Mouse (Mus musculus): ENCODE data around the gene Btla. TPM values are rescaled to one million over a fixed set of nuclear protein-coding genes. Genes with fewer than 3 reads are reported as not detected.

Btla gene
- polyA plus RNA-seq, 1 experiment from 2014 or later, result 0.27 TPM

DNA sequence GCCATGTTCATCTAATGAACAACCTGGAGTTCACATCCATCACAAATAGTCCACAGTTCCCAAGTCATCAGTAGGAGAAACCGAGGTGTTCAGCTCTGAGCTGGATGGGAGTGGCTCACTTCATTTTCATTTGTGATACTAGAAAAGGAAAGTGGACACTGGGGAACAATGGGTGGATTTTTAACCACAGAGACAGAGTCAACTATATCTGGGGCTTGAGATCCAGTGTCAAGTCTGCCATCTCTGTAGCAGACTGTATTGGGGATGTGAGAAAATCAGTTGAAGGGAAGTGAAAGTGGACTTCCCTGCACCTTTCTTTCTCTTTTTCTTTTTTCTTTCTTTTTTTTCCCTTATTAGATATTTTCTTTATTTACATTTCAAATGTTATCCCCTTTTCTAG is 2.9 kb downstream of the Btla start:
- 55% methylated on average over 1 of the region's 1 CpGs for WGBS (ENCODE audit: insufficient replicate concordance)
- no peaks in the 10 kb centered on the region for H3K36me3 ChIP-seq
- H3K4me2 ChIP-seq, result no peak overlapping the region
- no peaks in the 10 kb centered on the region for H3K9me3 ChIP-seq (replicated peaks)
- DNase-seq (no peak), ATAC-seq (ENCODE audit: low read depth) (no peak)
- H3K9ac ChIP-seq, result no peak overlapping the region
- H3K27me3 ChIP-seq, result no peaks in the 10 kb centered on the region
- H3K4me3 ChIP-seq (replicated peaks), result no peak overlapping the region
- H3K4me1 ChIP-seq (replicated peaks), result no peaks in the 10 kb centered on the region
- no peak overlapping the region for H3K27ac ChIP-seq

DNA sequence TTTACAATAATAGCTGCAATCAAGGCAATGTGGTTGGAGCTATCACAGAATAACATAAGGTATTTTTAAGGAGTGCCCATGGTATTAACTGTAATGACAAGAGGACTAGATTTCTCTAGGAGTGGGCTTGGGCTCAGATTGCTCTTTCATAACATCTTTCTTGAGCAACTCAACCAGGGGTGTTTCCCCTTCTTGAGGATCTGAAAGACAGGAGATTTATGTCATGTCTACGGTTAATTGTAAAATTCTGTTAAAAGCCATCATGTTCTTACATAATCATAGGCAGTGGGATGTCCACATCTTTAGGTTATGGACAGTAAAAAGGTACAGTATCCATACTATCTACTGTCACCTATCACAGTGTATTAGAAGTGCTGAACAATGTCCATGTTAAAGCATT is 7.2 kb downstream of the Btla start:
- Histone ChIP-seq H3K4me1 (replicated peaks) (no peaks in the 10 kb centered on the region), H3K4me3 (replicated peaks) (no peak overlapping the region), H3K36me3 (no peaks in the 10 kb centered on the region), H3K4me2 (no peak overlapping the region), H3K9me3 (replicated peaks) (no peaks in the 10 kb centered on the region), H3K9ac (no peak overlapping the region), H3K27me3 (no peaks in the 10 kb centered on the region), H3K27ac (no peak overlapping the region)
- ATAC-seq (ENCODE audit: low read depth) (no peak), DNase-seq (no peak)
- WGBS (ENCODE audit: insufficient replicate concordance), result 58% methylated on average over 1 of the region's 1 CpGs

DNA sequence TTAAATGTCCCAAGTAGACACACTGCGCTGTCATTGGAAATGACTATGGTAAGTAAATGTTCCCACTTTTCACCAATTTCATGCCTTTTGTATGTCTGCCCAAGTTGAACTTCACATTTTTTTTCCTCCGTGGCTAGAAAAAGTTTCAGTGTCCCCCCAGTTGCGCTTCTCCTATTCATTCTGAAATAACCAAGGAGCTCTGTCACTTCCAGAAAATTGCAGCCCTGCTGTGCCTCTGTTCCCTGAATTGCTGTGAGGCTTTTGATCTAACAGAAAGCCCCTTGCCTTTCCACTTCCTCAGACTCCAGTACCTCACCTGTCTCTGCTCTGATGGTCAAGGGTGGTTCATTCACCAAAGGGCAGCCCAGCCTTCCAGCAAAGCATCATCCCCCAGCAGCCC is 8.9 kb downstream of the Btla start:
- no peaks in the 10 kb centered on the region for H3K36me3 ChIP-seq
- no peak overlapping the region for H3K27ac ChIP-seq
- no peak overlapping the region for H3K9ac ChIP-seq
- no peaks in the 10 kb centered on the region for H3K9me3 ChIP-seq (replicated peaks)
- H3K4me1 ChIP-seq (replicated peaks), result no peaks in the 10 kb centered on the region
- ATAC-seq (ENCODE audit: low read depth), result no peak
- H3K27me3 ChIP-seq, result no peaks in the 10 kb centered on the region
- H3K4me2 ChIP-seq, result no peak overlapping the region
- DNase-seq, result no peak
- WGBS (ENCODE audit: insufficient replicate concordance), result 56% methylated on average over 3 of the region's 3 CpGs
- H3K4me3 ChIP-seq (replicated peaks), result no peak overlapping the region

DNA sequence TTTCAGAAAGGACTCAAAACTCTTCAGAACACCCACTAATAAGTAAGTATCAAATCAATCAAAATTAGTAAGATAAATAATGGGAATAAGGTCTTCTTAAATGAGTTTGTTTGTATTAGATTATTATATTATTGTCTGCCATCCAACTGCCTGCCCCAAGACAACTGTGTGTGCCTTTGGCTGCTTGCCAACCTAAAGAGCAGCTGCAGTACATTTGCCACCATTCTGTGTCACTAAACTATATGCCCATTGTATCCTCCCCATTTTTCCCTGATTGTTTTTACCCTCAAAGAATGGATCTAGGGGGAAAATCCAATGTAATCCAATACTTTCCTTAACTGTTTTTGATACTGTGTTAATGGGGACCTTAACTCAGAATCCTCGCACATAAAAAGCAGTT is 18.6 kb downstream of the Btla start:
- no peak for ATAC-seq (ENCODE audit: low read depth)
- Histone ChIP-seq H3K36me3 (no peaks in the 10 kb centered on the region), H3K9me3 (replicated peaks) (no peaks in the 10 kb centered on the region), H3K4me1 (replicated peaks) (no peaks in the 10 kb centered on the region), H3K4me3 (replicated peaks) (no peak overlapping the region), H3K27me3 (no peaks in the 10 kb centered on the region), H3K27ac (no peak overlapping the region), H3K4me2 (no peak overlapping the region), H3K9ac (no peak overlapping the region)
- no peak for DNase-seq
- 60% methylated on average over 1 of the region's 1 CpGs for WGBS (ENCODE audit: insufficient replicate concordance)

DNA sequence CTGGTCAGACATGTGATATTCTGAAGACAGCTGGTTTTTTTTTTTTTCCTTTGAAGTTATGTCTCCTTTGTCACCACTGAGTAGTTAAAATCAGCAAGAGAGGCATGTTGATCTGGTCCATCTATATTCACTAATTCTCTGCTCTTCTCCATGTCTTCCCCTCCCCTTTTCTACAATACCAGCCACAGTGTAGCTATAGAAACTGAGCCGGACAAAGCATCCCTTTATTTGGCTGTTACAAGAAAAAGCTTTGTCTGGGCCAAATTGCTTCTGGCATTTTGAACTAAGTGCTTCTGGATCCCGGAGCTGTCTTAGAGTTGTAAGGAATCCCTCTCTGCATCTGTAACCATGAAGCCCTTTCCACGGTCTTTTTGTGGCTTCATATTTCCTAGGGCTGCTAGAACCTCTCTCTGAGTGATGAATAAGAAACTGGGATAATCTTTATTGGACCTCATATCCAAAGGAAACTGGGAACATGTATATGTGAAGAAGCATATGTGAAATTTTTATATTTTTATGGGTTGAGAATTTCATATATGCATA is 20.9 kb downstream of the Btla start:
- Histone ChIP-seq H3K4me3 (replicated peaks) (no peak overlapping the region), H3K4me2 (no peak overlapping the region), H3K27ac (no peak overlapping the region), H3K9me3 (replicated peaks) (no peaks in the 10 kb centered on the region), H3K36me3 (no peaks in the 10 kb centered on the region), H3K9ac (no peak overlapping the region), H3K27me3 (no peaks in the 10 kb centered on the region), H3K4me1 (replicated peaks) (no peaks in the 10 kb centered on the region)
- DNase-seq (no peak), ATAC-seq (ENCODE audit: low read depth) (no peak)
- 64% methylated on average over 3 of the region's 3 CpGs for WGBS (ENCODE audit: insufficient replicate concordance)

DNA sequence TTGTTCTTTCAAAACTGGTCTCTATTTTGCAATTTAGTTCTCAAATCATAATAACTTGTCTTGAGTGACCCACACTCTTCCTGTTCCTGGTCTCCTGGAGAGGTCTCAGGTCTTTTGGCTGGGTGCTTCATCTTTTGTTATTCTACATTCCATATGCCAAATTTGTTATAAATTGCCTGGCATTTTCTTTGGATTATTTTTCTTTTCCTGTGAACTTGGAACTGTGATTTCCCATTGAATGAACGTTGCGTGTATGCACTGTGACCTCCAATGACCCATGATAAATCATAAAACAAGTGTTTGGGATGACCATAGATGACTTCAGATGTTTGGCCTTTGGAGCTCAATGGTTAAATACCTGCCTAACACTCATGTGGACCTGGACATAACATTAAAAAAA is 25.6 kb downstream of the Btla start:
- Histone ChIP-seq H3K9me3 (replicated peaks) (no peaks in the 10 kb centered on the region), H3K4me2 (no peak overlapping the region), H3K27me3 (no peaks in the 10 kb centered on the region), H3K4me1 (replicated peaks) (no peaks in the 10 kb centered on the region), H3K36me3 (no peaks in the 10 kb centered on the region), H3K9ac (no peak overlapping the region), H3K4me3 (replicated peaks) (no peak overlapping the region), H3K27ac (no peak overlapping the region)
- ATAC-seq (ENCODE audit: low read depth) (no peak), DNase-seq (no peak)
- WGBS (ENCODE audit: insufficient replicate concordance), result 73% methylated on average over 2 of the region's 2 CpGs

DNA sequence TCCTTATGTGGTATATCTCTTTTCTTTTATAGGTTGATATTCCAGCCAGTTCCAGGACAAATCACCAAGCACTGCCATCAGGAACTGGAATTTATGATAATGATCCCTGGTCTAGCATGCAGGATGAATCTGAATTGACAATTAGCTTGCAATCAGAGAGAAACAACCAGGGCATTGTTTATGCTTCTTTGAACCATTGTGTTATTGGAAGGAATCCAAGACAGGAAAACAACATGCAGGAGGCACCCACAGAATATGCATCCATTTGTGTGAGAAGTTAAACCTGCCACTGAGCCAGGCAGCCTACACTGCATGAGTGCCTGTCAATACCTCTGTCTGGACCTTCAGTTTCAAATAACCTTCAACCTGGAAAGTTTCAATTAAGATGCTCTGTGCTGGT is 26.2 kb downstream of the Btla start:
- H3K9ac ChIP-seq, result no peak overlapping the region
- H3K9me3 ChIP-seq (replicated peaks), result no peaks in the 10 kb centered on the region
- H3K4me1 ChIP-seq (replicated peaks), result no peaks in the 10 kb centered on the region
- no peaks in the 10 kb centered on the region for H3K36me3 ChIP-seq
- no peak overlapping the region for H3K4me3 ChIP-seq (replicated peaks)
- no peaks in the 10 kb centered on the region for H3K27me3 ChIP-seq
- H3K27ac ChIP-seq, result no peak overlapping the region
- no peak for DNase-seq
- no peak for ATAC-seq (ENCODE audit: low read depth)
- no peak overlapping the region for H3K4me2 ChIP-seq

DNA sequence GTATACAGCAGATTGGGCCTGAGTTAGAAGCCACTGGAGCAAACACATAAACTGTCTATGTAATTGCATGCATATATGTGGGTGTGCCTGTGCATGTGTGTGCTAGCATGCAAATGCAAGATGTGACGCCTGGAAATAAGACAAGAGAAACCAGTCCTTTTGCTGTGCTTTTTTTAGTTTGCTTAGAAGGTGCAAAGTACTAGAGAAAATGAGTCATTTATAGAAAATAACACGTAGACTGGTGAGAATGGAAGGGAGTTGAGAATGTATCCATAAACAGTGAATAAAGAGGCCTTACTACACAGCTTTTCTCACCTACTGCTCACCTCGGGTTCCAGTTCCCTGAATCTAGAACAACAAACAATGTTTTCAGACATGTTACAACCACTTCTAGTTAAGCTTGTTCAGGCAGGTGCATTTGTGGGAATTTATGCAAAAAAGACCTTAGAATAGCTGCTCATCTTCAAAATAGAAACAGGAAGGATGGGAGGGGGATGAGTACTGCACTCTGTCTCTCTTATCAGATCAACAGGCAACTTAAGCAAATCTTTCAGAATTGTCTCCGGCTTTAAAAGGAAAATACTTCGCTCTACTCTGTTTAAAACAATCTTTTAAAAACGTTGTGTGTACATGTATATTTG is 27.8 kb downstream of the Btla start:
- H3K4me3 ChIP-seq (replicated peaks), result no peak overlapping the region
- no peak overlapping the region for H3K4me2 ChIP-seq
- 41% methylated on average over 6 of the region's 6 CpGs for WGBS (ENCODE audit: insufficient replicate concordance)
- ATAC-seq (ENCODE audit: low read depth) (no peak), DNase-seq (no peak)
- H3K4me1 ChIP-seq (replicated peaks), result no peaks in the 10 kb centered on the region
- no peaks in the 10 kb centered on the region for H3K9me3 ChIP-seq (replicated peaks)
- no peaks in the 10 kb centered on the region for H3K27me3 ChIP-seq
- no peaks in the 10 kb centered on the region for H3K36me3 ChIP-seq
- no peak overlapping the region for H3K27ac ChIP-seq
- no peak overlapping the region for H3K9ac ChIP-seq

DNA sequence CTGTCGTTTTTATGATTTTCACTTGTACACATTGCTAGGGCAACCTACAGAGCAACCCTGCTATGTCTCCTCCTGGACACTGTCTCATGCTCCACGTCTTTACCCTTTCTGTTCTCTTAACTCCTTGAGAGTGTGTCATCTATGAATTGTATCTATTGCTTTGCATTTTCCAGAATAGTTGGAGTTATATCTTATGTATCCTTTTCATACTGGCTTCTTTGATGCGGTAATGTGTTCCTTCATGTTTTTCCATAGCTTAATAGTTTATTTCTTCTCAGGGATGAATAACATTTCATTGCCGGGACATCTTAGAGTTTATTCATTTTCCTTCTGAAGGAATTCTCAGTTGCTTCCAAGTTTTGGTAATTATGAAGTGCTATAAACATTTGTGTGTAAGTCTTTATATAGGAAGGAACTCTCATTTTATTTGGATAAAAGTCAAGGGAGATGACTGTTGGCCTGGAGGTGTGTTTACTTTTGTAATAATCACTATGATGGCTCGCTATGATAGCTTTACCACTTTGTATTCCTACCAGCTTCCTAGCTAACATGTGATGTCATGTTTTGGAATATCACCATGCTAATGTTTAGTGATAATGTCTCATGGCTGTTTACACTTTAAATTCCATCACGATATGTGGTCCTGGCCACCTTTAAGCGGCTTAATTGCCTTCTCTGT is 31.2 kb downstream of the Btla start:
- H3K27ac ChIP-seq, result no peak overlapping the region
- H3K4me1 ChIP-seq (replicated peaks), result no peaks in the 10 kb centered on the region
- ATAC-seq (ENCODE audit: low read depth) (no peak), DNase-seq (no peak)
- 72% methylated on average over 7 of the region's 7 CpGs for WGBS (ENCODE audit: insufficient replicate concordance)
- H3K4me2 ChIP-seq, result no peak overlapping the region
- H3K27me3 ChIP-seq, result no peaks in the 10 kb centered on the region
- no peaks in the 10 kb centered on the region for H3K9me3 ChIP-seq (replicated peaks)
- H3K4me3 ChIP-seq (replicated peaks), result no peak overlapping the region
- H3K36me3 ChIP-seq, result no peaks in the 10 kb centered on the region
- H3K9ac ChIP-seq, result no peak overlapping the region

DNA sequence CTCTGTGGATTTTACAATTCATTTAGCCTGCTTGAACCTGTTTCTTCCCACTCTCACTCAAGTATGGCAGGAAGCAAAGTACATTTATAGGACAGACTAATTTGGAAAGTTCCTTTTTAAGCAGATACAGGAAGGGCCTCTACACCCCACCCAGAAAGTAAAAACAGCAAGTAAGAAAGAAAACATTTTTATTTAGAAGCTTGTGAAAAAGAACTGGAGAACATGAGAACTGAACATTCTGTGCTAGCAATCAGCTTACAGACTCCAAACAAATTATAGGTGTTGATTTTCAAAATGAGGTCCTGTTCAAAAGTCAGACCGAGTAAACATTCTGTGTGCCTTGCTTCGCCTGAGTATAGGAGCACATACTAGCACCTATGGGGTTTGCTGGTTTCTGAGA is 32.8 kb downstream of the Btla start:
- Histone ChIP-seq H3K27ac (no peak overlapping the region), H3K36me3 (no peaks in the 10 kb centered on the region)
- 65% methylated on average over 2 of the region's 2 CpGs for WGBS (ENCODE audit: insufficient replicate concordance)

DNA sequence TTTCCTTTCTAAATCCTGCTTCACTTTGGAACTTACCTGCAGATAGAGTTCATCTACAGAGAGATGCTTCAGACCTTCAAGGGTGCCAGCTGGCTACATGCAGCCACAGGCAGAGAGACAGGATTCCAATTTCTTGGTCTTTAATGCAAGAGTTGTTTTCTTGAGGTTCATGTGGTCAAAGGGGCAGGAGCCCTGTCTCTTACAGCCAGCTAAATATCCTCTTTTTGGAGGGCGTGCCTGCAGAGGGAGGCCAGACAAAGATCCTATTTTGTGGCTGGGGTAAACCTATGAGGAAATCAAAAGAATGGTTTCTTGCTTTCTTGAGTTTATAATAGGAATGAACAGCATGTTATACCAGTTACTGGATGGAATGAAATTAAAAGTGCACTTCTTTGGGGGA is 33.5 kb downstream of the Btla start:
- ATAC-seq (ENCODE audit: low read depth), result no peak
- no peaks in the 10 kb centered on the region for H3K27me3 ChIP-seq
- no peak overlapping the region for H3K4me3 ChIP-seq (replicated peaks)
- DNase-seq, result no peak
- H3K4me1 ChIP-seq (replicated peaks), result no peaks in the 10 kb centered on the region
- H3K9ac ChIP-seq, result no peak overlapping the region
- 19% methylated on average over 1 of the region's 1 CpGs for WGBS (ENCODE audit: insufficient replicate concordance)
- no peak overlapping the region for H3K27ac ChIP-seq
- no peaks in the 10 kb centered on the region for H3K36me3 ChIP-seq
- no peak overlapping the region for H3K4me2 ChIP-seq
- H3K9me3 ChIP-seq (replicated peaks), result no peaks in the 10 kb centered on the region

More for the DNA sequence above, 32.8 kb downstream of the Btla start:
- no peaks in the 10 kb centered on the region for H3K9me3 ChIP-seq (replicated peaks)
- H3K27me3 ChIP-seq, result no peaks in the 10 kb centered on the region
- no peak overlapping the region for H3K4me3 ChIP-seq (replicated peaks)
- no peak overlapping the region for H3K4me2 ChIP-seq
- H3K9ac ChIP-seq, result no peak overlapping the region
- ATAC-seq (ENCODE audit: low read depth), result no peak
- no peak for DNase-seq
- H3K4me1 ChIP-seq (replicated peaks), result no peaks in the 10 kb centered on the region

DNA sequence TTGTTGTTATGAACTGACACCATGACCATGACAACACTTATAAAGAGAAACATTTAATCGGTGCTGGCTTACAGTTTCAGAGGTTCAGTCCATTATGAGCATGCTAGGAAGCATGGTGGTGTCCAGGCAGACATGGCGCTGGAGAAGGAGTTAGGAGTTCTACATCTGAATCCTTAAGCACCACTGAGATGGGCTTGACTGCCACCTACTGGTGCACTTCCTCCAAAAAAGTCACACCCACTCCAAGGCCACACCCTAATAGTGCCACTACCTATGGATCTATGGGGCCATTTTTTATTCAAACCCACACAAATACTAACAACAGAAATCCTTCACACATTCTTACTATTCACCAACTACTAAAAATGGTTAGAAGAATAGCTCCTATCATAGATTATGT is 35.5 kb downstream of the Btla start:
- ATAC-seq (ENCODE audit: low read depth) (no peak), DNase-seq (peak; percentile 8)
- no peak overlapping the region for H3K4me2 ChIP-seq
- WGBS (ENCODE audit: insufficient replicate concordance), result 75% methylated on average over 2 of the region's 2 CpGs
- H3K9ac ChIP-seq, result no peak overlapping the region
- no peaks in the 10 kb centered on the region for H3K27me3 ChIP-seq
- no peaks in the 10 kb centered on the region for H3K4me1 ChIP-seq (replicated peaks)
- H3K9me3 ChIP-seq (replicated peaks), result no peaks in the 10 kb centered on the region
- no peak overlapping the region for H3K4me3 ChIP-seq (replicated peaks)
- H3K27ac ChIP-seq, result no peak overlapping the region
- H3K36me3 ChIP-seq, result no peaks in the 10 kb centered on the region

Data from liver, embryonic 13.5 days (tissue).